Mouse (Mus musculus) lung, embryonic 14.5 days (tissue): ENCODE data around the gene Nfia. TPM values are rescaled to one million over a fixed set of nuclear protein-coding genes. Genes with fewer than 3 reads are reported as not detected.
A peak's percentile ranks its signal among the peaks of the same experiment; 100 is the strongest.

Experiments used
- ATAC-seq: fragments of 200-750 bp; cut with Nextera tagmentation; 2 replicates; pipeline ENCODE4 v1.8.0; 2017; ENCODE audit warnings: mild to moderate bottlenecking, moderate TSS enrichment, moderate library complexity; ENCODE audit not compliant: insufficient read depth
- DNase-seq: peaks from one replicate; pipeline ENCODE4 v3.0.0-alpha.2; 2015
- H3K27ac ChIP-seq: fragments of 300-500 bp; sonication (generic); 2 replicates; pipeline ENCODE4 v1.5.1; 2014; ENCODE audit warnings: low read depth, mild to moderate bottlenecking, moderate library complexity
- H3K27me3 ChIP-seq: fragments of 300-500 bp; sonication (generic); 2 replicates; pipeline ENCODE4 v1.6.1; 2014; ENCODE audit warnings: low read length, control low read depth; ENCODE audit not compliant: insufficient read depth
- H3K36me3 ChIP-seq: fragments of 300-500 bp; sonication (generic); 2 replicates; pipeline ENCODE4 v1.6.1; 2014; ENCODE audit warnings: control low read depth; ENCODE audit not compliant: insufficient read depth
- H3K4me1 ChIP-seq: fragments of 300-500 bp; sonication (generic); 2 replicates; pipeline ENCODE4 v1.6.1; 2014; ENCODE audit warnings: antibody characterized with exemption, control low read depth; ENCODE audit not compliant: insufficient read depth
- H3K4me2 ChIP-seq: fragments of 300-500 bp; sonication (generic); 2 replicates; pipeline ENCODE4 v1.6.1; 2014; ENCODE audit warnings: mild to moderate bottlenecking
- H3K4me3 ChIP-seq: fragments of 300-500 bp; sonication (generic); 2 replicates; pipeline ENCODE4 v1.5.1; 2014; ENCODE audit warnings: low read depth, low read length
- H3K9ac ChIP-seq: fragments of 300-500 bp; sonication (generic); 2 replicates; pipeline ENCODE4 v1.6.1; 2014
- H3K9me3 ChIP-seq: fragments of 300-500 bp; sonication (generic); 2 replicates; pipeline ENCODE4 v1.6.1; 2016; ENCODE audit warnings: low read depth, low read length, control low read depth
- CTCF ChIP-seq: IDR thresholded peaks from 2 replicates; pipeline ENCODE4 v1.5.1; 2016; ENCODE audit warnings: antibody characterized with exemption, low read depth
- WGBS: fragments of 180-500 bp; shearing (Covaris S2); extraction: QIAGEN DNeasy Blood & Tissue Kit; methylation state at CpG from one replicate; pipeline ENCODE4 v1.1.7; 2014; 5-methylcytosine and 5-hydroxymethylcytosine counted together
- polyA plus RNA-seq: library from polyadenylated mRNA; unstranded; fragments of >200 nt; fragmentation: Nextera tagmentation; extraction: Ambion mirVana; gene quantifications from 2 replicates; pipeline ENCODE4 v1.2.1, GENCODE M21; 2014

The Nfia gene
- polyA plus RNA-seq, 1 experiment from 2014 or later: 48.2 TPM

- peaks cover 8% of the 10 kb centered on the region; the same call in 1 of the 2 replicates for H3K36me3 ChIP-seq
- TF ChIP-seq CTCF: no peak
- no peaks in the 10 kb centered on the region for H3K27me3 ChIP-seq
- ATAC-seq: no peak
- H3K9me3 ChIP-seq: no peaks in the 10 kb centered on the region
- 0 out of 2 replicates have a peak, but pooled peaks cover 7% of the 10 kb centered on the region for H3K4me1 ChIP-seq
- no peak overlapping the region for H3K9ac ChIP-seq
- no peak overlapping the region for H3K27ac ChIP-seq
- whole genome bisulfite sequencing: 80% methylated on average over 9 of the region's 9 CpGs
- no peak for DNase-seq
- H3K4me3 ChIP-seq: no peak overlapping the region
- H3K4me2 ChIP-seq: no peak overlapping the region
These were observed 137.7 kb downstream of the Nfia start for GRCm38 (mm10) chr4:97910115-97910776.

DNA sequence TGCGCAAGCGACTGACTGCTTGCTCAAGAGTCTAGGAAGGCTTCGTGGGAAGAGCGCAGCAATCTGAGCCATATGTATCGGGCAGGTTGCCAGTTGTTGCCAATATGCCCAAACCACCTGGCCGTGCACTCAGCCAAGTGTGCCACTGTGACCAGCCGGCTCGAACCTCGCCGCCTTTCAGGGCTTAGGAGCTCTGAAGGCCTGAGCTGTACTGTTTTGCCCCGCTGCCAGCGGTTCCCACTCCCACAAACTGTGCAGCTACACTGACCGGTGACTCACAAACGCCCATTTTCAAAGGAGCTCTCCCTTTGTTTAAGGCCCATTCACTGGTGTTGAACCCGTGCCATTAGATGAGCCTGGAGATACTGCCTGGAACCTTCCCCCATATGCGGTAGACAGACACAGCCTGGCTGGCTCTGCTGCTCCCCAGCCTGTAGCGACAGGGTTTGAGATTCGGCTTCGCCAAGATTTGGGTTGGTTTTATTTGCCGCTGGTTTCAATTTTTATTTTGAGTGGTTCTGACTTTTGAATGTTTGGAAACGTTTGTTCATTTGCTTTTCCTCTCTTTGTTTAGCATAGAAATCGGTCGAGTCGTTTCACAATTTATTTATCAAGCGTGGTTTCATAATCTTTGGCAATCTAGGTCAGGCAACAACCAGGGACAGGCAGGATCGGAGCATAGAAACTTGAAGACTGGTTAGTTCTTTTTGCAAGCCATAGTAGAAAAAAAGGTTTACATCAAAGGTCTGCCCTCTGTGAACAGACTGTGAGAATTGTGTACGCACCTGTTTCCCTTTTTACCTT is 138.4 kb downstream of the Nfia start:
- 0 out of 2 replicates have a peak, but pooled peaks have one; percentile 24 for ATAC-seq
- TF ChIP-seq CTCF: no peak
- Histone ChIP-seq H3K27me3 (no peaks in the 10 kb centered on the region), H3K4me1 (0 out of 2 replicates have a peak, but pooled peaks cover 7% of the 10 kb centered on the region), H3K27ac (peak overlapping the region; percentile 18; the same call in 1 of the 2 replicates), H3K4me2 (no peak overlapping the region), H3K4me3 (no peak overlapping the region), H3K9ac (no peak overlapping the region), H3K9me3 (no peaks in the 10 kb centered on the region), H3K36me3 (peaks cover 8% of the 10 kb centered on the region; the same call in 1 of the 2 replicates)
- WGBS: 82% methylated on average over 27 of the region's 27 CpGs
- no peak for DNase-seq

- no peak overlapping the region for H3K9ac ChIP-seq
- no peak for ATAC-seq
- no peak overlapping the region for H3K4me3 ChIP-seq
- peaks cover 8% of the 10 kb centered on the region; the same call in 1 of the 2 replicates for H3K36me3 ChIP-seq
- H3K27me3 ChIP-seq: no peaks in the 10 kb centered on the region
- no peak for DNase-seq
- no peak overlapping the region for H3K4me2 ChIP-seq
- no peaks in the 10 kb centered on the region for H3K9me3 ChIP-seq
- H3K4me1 ChIP-seq: 0 out of 2 replicates have a peak, but pooled peaks cover 7% of the 10 kb centered on the region
- no peak overlapping the region for H3K27ac ChIP-seq
- no peak for TF ChIP-seq CTCF
- 81% methylated on average over 7 of the region's 7 CpGs for WGBS
These were observed 139.2 kb downstream of the Nfia start for GRCm38 (mm10) chr4:97911755-97912154.

DNA sequence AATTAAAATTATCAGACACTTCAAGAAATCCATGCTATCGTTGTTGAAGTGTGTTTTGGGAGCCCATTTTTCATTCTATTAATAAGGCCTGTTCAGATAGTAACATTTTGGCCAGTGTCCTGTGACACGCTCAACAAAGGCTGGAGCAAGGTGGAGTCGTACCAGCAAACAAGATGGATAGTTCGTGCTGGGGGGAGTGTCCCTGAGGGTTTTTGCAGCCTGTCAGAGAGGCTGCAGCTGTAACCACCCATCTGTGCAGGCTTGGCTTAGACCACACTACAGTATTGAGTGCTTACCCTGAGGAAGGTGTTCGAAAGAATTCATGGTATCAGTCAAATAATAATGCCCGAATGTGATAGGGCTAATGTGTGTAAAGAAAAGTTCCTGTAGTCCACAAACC is 139.6 kb downstream of the Nfia start:
- 63% methylated on average over 6 of the region's 6 CpGs for WGBS
- Histone ChIP-seq H3K4me2 (no peak overlapping the region), H3K4me3 (no peak overlapping the region), H3K4me1 (0 out of 2 replicates have a peak, but pooled peaks cover 7% of the 10 kb centered on the region), H3K27me3 (no peaks in the 10 kb centered on the region), H3K36me3 (peaks cover 8% of the 10 kb centered on the region; the same call in 1 of the 2 replicates), H3K9me3 (no peaks in the 10 kb centered on the region), H3K9ac (no peak overlapping the region), H3K27ac (no peak overlapping the region)
- no peak for TF ChIP-seq CTCF
- ATAC-seq (no peak; the same call in 1 of the 2 replicates), DNase-seq (no peak)

DNA sequence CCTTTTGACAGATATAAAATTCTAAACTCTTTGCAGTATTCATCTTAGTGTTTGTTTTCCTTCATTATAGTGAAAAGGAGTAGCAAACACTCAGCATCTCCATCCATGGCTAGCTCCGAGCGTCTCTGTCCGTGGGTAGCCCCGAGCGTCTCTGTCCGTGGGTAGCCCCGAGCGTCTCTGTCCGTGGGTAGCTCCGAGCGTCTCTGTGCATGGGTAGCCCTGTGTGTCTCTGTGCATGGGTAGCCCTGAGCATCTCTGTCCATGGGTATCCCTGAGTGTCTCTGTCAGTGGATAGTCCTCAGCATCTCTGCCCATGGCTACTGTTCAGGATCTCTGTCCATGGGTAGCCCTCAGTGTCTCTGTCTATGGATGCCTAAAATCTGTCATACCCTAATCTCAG is 140.0 kb downstream of the Nfia start:
- no peak for DNase-seq
- TF ChIP-seq CTCF: no peak
- no peak overlapping the region for H3K4me3 ChIP-seq
- WGBS: 93% methylated on average over 11 of the region's 11 CpGs
- no peaks in the 10 kb centered on the region for H3K27me3 ChIP-seq
- no peak overlapping the region for H3K27ac ChIP-seq
- H3K36me3 ChIP-seq: peaks cover 8% of the 10 kb centered on the region; the same call in 1 of the 2 replicates
- no peak overlapping the region for H3K9ac ChIP-seq
- no peak overlapping the region for H3K4me2 ChIP-seq
- H3K4me1 ChIP-seq: 0 out of 2 replicates have a peak, but pooled peaks cover 4% of the 10 kb centered on the region
- H3K9me3 ChIP-seq: no peaks in the 10 kb centered on the region
- ATAC-seq: no peak

DNA sequence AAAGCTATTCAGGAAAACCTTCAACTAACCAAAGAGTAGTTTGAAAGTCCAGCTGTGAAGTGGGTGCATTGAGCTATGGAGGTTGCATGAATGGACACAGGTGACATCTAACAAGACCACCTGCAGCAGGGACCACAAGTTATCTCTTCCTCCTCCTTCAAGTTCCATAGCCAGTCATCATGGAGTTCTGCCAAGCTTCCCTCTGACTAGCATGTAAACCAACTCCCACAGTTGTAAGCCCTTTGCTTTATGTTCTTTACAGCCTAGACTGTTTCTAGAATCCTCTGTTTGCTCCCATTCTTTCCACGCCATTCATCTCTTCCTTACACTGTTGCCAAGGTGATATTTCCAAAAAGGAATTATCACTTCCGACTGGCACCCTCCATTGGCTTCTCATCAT is 141.8 kb downstream of the Nfia start:
- no peak for TF ChIP-seq CTCF
- 86% methylated on average over 2 of the region's 2 CpGs for WGBS
- Histone ChIP-seq H3K4me2 (no peak overlapping the region), H3K36me3 (peaks cover 8% of the 10 kb centered on the region; the same call in 1 of the 2 replicates), H3K9ac (no peak overlapping the region), H3K4me3 (no peak overlapping the region), H3K4me1 (peaks cover 4% of the 10 kb centered on the region; the same call in 1 of the 2 replicates), H3K27ac (no peak overlapping the region), H3K9me3 (no peaks in the 10 kb centered on the region), H3K27me3 (no peaks in the 10 kb centered on the region)
- ATAC-seq (no peak), DNase-seq (no peak)

DNA sequence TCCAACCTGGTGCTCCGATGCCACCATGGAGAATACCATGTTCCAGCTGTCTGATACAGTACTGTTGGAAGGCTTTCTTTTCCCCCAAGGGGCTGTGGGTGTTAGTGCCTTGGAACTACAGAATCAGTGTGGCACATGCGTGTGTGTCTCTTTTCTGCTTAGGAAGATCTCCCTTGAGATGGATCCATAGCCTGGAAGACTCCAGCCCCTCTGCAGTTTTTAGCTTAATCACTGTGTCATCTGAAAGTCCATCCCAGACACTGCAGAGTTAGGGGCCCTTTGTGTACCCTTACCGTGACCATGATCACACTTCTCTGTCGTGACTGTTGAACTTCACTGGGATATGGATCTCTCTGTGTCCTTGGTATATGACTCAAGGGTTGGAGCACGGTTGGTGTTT is 142.2 kb downstream of the Nfia start:
- 82% methylated on average over 5 of the region's 5 CpGs for WGBS

More for the DNA sequence above, 142.2 kb downstream of the Nfia start:
- Histone ChIP-seq H3K4me1 (peaks cover 4% of the 10 kb centered on the region; the same call in 1 of the 2 replicates), H3K4me3 (no peak overlapping the region), H3K9me3 (no peaks in the 10 kb centered on the region), H3K36me3 (peaks cover 8% of the 10 kb centered on the region; the same call in 1 of the 2 replicates), H3K27ac (no peak overlapping the region), H3K27me3 (no peaks in the 10 kb centered on the region), H3K9ac (no peak overlapping the region), H3K4me2 (no peak overlapping the region)
- no peak for ATAC-seq
- DNase-seq: no peak
- no peak for TF ChIP-seq CTCF
